Mouse (Mus musculus) liver, adult 2 months (tissue): ENCODE data around the gene Dmac2.

Experiments
- CTCF ChIP-seq: fragments of 200-500 bp; IDR thresholded peaks from 2 replicates; pipeline ENCODE4 v1.5.1; 2011; ENCODE audit warnings: low read depth, low read length, control low read depth
- POLR2A ChIP-seq: fragments of 200-500 bp; IDR thresholded peaks from 2 replicates; pipeline ENCODE4 v1.6.1; 2011; ENCODE audit warnings: low read length, control low read depth; ENCODE audit not compliant: insufficient read depth; ENCODE audit errors: extremely low read depth

GRCm38 (mm10) chr7:25611501-25611900, 7.7 kb upstream of the Dmac2 start:
- TF ChIP-seq POLR2A (no peak), CTCF (no peak)
